Mouse (Mus musculus) mouse embryonic stem cell (cell line): ENCODE measurements around the gene Efcab9.

Source experiments
- in situ Hi-C, 2 experiments: fragments of 300-500 bp; cut with MboI; formaldehyde crosslinking; loops; 1 replicate in 1 of 2; 3 replicates in 1 of 2; pipeline ENCODE4 v1.14.3; 2019 to 2020; ENCODE audit warnings: low sequenced_read_pairs in 2 of 2, low pct_unique_long_range_greater_than_20kb in 1 of 2, mixed read lengths in 1 of 2; ENCODE audit not compliant: unreplicated experiment in 1 of 2

Efcab9 gene

GRCm38 (mm10) chr11:32542687-32543411 is 11.0 kb upstream of the Efcab9 start:
- in situ Hi-C loops, result no loop called here

- in situ Hi-C loops, result no loop called here
Observed at GRCm38 (mm10) chr11:32542181-32542580, 10.3 kb upstream of the Efcab9 start.

GRCm38 (mm10) chr11:32540463-32540862 is 8.6 kb upstream of the Efcab9 start:
- in situ Hi-C loops, result no loop called here

- in situ Hi-C loops, result no loop called here
Observed at GRCm38 (mm10) chr11:32539717-32540116, 7.8 kb upstream of the Efcab9 start.

GRCm38 (mm10) chr11:32538846-32539245 is 7.0 kb upstream of the Efcab9 start:
- in situ Hi-C loops, result no loop called here

- in situ Hi-C loops, result no loop called here
Observed at GRCm38 (mm10) chr11:32538435-32538834, 6.6 kb upstream of the Efcab9 start.

- in situ Hi-C loops, result no loop called here
Observed at GRCm38 (mm10) chr11:32536954-32537353, 5.1 kb upstream of the Efcab9 start.

DNA sequence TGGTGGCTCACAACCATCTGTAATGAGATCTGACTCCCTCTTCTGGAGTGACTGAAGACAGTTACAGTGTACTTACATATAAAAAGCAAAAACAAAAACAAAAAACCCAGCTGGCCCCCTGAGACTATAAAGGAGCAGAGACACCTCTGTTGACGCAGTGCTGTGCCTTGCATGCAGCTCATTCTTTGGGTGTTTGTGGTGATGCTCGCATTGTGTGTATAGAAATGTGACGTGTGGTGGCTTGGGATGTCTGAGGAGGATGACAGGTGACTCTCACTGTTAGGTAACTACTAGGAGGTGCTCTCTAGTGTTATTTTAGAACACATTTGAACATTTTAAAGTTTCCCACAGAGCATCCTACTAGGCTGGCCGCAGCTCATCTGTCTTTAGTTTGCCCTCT is 3.8 kb upstream of the Efcab9 start:
- in situ Hi-C loops, result no loop called here

- in situ Hi-C loops, result no loop called here
Observed at GRCm38 (mm10) chr11:32534453-32535075, 2.7 kb upstream of the Efcab9 start.

DNA sequence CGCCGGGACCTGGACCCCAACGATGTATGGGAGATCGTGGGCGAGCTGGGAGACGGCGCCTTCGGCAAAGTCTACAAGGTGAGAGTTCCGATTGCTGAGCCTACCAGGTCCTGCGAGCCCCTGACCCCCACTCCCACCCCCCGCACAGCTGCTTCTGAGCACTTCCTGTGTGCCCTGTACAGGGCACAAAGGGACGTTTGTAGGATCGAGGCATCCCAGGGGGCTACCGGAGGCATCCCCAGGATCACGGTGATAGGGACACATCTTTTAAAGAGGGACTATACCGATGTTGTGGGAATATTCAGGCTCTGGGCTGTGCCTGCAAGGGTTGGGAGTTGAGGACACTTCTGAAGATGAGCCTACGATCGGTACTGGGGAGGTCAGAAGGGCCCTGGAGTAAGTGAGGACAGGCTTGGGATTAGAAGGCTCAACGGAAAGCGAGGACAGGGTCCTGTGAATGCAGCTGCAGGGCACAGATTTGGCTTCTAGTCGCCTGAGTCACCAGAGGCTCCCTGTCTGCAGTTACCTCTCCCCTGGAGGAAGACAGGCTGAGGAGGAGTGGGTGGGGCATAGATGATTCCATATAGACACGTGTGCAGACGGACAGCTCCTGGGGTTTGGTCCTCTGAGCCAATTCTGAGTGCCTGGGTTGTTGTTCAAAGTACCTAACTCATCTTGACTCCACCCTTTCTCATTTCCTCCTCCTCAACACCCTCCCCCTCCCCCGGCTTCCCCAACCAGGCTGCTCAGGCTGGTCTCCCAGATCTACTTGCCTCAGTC is 1.8 kb upstream of the Efcab9 start:
- in situ Hi-C loops, result no loop called here

GRCm38 (mm10) chr11:32532765-32533481 is 1.0 kb upstream of the Efcab9 start, which contains the start of gene Stk10:
Gene Stk10, plus strand, starts transcription at chr11:32533305.
- in situ Hi-C loops, result no loop called here

DNA sequence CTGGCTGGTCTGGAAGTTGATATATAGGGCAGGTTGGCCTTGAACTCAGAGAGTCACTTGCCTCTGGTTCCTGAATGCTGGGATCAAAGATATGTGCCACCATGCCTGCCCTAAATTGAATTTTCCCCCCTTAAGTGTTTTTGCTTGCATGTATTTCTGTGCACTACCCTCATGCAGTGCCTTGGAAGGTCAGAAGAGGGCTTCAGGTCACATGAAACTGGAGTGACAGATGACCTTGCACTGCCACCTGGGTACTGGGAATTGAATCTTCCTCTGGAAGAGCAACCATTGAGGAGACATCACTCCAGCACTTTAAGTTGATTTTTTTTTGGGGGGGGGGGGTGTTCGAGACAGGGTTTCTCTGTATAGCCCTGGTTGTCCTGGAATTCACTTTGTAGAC is 1.7 kb downstream of the Efcab9 start:
- in situ Hi-C loops, result no loop called here

- in situ Hi-C loops, result no loop called here
Observed at GRCm38 (mm10) chr11:32527006-32527405, 4.9 kb downstream of the Efcab9 start.

DNA sequence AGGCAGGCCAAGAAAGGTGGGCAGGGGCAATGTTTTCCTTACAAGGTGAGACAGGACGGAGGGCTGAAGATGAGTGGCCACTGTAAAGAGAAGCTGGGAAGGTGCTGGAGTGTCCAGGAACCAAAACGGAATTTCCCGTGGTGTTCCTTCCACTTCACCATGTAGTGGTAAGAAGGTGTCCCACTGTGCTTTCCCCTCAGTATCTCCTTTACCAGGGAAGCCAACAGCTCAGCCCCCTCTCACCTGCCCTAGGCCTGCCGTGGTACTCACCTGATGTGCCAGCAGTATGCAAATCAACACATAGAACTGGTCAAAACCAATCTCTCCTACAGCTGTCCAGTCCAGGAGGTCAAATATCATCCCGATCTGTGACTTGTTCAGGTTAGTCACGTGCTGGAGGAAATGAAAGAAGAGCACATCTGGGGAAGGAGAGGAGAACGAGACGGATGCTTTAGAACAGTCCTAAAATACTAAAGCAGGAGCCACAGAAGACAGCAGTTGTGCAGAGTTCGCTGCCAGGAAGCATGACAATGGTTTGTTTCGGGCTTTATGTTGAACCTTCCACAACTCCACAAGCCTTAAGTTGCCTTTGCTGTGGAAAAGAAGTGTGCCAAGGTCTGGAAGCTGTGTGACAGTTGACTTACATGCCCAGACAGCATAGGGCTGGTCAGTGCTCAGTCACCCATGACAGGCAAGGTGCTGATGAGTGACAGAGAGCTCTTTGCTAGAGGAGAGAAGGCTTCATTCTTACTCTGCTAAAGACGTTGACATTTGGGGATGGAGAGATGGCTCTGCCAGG is 7.6 kb downstream of the Efcab9 start:
- in situ Hi-C loops, result no loop called here

DNA sequence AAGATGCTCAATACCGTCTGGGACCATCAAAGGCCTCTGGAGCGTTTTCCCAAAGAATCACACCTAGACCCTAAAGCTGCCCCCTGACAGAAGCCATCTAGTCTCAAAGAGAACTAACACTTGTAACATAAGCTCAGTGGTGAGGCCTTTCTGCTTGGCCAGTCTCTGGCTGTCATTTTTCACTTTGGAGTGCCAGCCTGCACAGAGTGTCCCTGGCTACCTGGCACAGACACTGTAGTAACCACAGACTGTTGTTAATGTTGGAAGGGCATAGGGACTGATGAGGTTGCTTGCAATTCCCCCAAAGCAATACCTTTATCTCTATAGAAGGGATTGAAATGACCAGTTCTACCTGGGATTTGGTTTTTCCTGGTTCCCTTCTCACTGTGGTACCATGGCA is 10.6 kb downstream of the Efcab9 start:
- in situ Hi-C loops, result no loop called here

- in situ Hi-C loops, result no loop called here
Observed at GRCm38 (mm10) chr11:32519354-32519753, 12.5 kb downstream of the Efcab9 start.

- in situ Hi-C loops, result no loop called here
Observed at GRCm38 (mm10) chr11:32518770-32519169, 13.1 kb downstream of the Efcab9 start.
